Mouse (Mus musculus) kidney, postnatal 10 days (tissue): Measurements from ENCODE around the gene Akr1b8.
"Not testable (repeated sequence)": the region's sequence is repeated elsewhere in the genome, so short reads cannot be mapped to it uniquely, and the experiment has no call there.

Experiments used
- DNase-seq: peaks from one replicate; pipeline ENCODE4 v3.0.0; 2021; ENCODE audit warnings: mixed read lengths

The Akr1b8 gene

GRCm38 (mm10) chr6:34406746-34407145 is 52.8 kb downstream of the Akr1b8 start:
- DNase-seq = no peak

GRCm38 (mm10) chr6:34407403-34407802 is 53.5 kb downstream of the Akr1b8 start:
- no peak for DNase-seq

- DNase-seq = peak; percentile 54
Observed at GRCm38 (mm10) chr6:34412023-34412422, 58.1 kb downstream of the Akr1b8 start, which contains the start of gene Akr1b7. Gene Akr1b7 (plus strand): TSS chr6:34412334.

GRCm38 (mm10) chr6:34412688-34413087 is 58.8 kb downstream of the Akr1b8 start:
- no peak for DNase-seq

- not testable (repeated sequence) for DNase-seq
Observed at GRCm38 (mm10) chr6:34413386-34413785, 59.5 kb downstream of the Akr1b8 start.

- DNase-seq = no peak
Observed at GRCm38 (mm10) chr6:34416521-34416920, 62.6 kb downstream of the Akr1b8 start.
